35 mouse cellular contexts compared by ENCODE assay signal in genomic region chr13:110038521-110038920, GRCm38 (mm10).
"Had no signal": no experiment of that assay in that cellular context is flagged by ENCODE, and none has a peak within 500 bp of the region (broad histone marks: within the 10 kb centered on the region; RNA-seq: fewer than 3 reads in every experiment).

No protein-coding gene starts in this region.

- H3K4me1 ChIP-seq: heart, embryonic 10.5 days; heart, embryonic 15.5 days; hindbrain, embryonic 10.5 days; hindbrain, embryonic 12.5 days; hindbrain, embryonic 13.5 days; hindbrain, embryonic 15.5 days; intestine, embryonic 15.5 days; kidney, embryonic 15.5 days had no signal

- H3K9me3 ChIP-seq: heart, embryonic 10.5 days; heart, embryonic 12.5 days; heart, embryonic 13.5 days; heart, embryonic 15.5 days; hindbrain, embryonic 10.5 days; hindbrain, embryonic 12.5 days; hindbrain, embryonic 13.5 days; hindbrain, embryonic 15.5 days; intestine, embryonic 15.5 days; kidney, embryonic 15.5 days had no signal

- H3K4me3 ChIP-seq: heart, adult 2 months; heart, embryonic 10.5 days; heart, embryonic 12.5 days; heart, embryonic 13.5 days; heart, embryonic 15.5 days; hindbrain, embryonic 10.5 days; hindbrain, embryonic 12.5 days; hindbrain, embryonic 13.5 days; hindbrain, embryonic 15.5 days; intestine, embryonic 15.5 days; kidney, embryonic 15.5 days; layer of hippocampus, adult 2 months had no signal

- DNase-seq: heart, adult 2 months; heart, postnatal 10 days; heart, postnatal 14 days; heart, postnatal 36 days; heart, postnatal 4 days; kidney, adult 11 months; kidney, adult 18-20 months; kidney, adult 2 months; kidney, adult 8-10 months; kidney, adult 9 months; kidney, postnatal 10 days; kidney, postnatal 14 days; kidney, postnatal 25 days; kidney, postnatal 36 days; kidney, postnatal 4 days; layer of hippocampus, adult 9-11 months had no signal

- H3K36me3 ChIP-seq: heart, embryonic 10.5 days; heart, embryonic 12.5 days; heart, embryonic 13.5 days; heart, embryonic 15.5 days; hindbrain, embryonic 10.5 days; hindbrain, embryonic 12.5 days; hindbrain, embryonic 13.5 days; hindbrain, embryonic 15.5 days; intestine, embryonic 15.5 days; kidney, embryonic 15.5 days had no signal

- H3K4me2 ChIP-seq: heart, embryonic 11.5 days; heart, embryonic 12.5 days; heart, embryonic 13.5 days; heart, embryonic 15.5 days; hindbrain, embryonic 12.5 days; hindbrain, embryonic 13.5 days; hindbrain, embryonic 14.5 days; hindbrain, embryonic 15.5 days; intestine, embryonic 15.5 days; kidney, embryonic 15.5 days had no signal

- ATAC-seq: hindbrain, embryonic 16.5 days; hindbrain, postnatal 0 days; inflammation-experienced regulatory T-cells, adult 6 months; intestine, embryonic 15.5 days; intestine, embryonic 16.5 days; intestine, postnatal 0 days had no signal

- H3K27ac ChIP-seq: heart, adult 2 months; heart, embryonic 10.5 days; heart, embryonic 13.5 days; heart, embryonic 15.5 days; hindbrain, embryonic 10.5 days; hindbrain, embryonic 12.5 days; hindbrain, embryonic 13.5 days; hindbrain, embryonic 14.5 days; hindbrain, embryonic 15.5 days; hindbrain, postnatal 0 days; intestine, embryonic 15.5 days; kidney, embryonic 15.5 days; kidney, postnatal 0 days; layer of hippocampus, adult 2 months had no signal

- H3K9ac ChIP-seq: heart, embryonic 12.5 days; heart, embryonic 13.5 days; heart, embryonic 15.5 days; hindbrain, embryonic 12.5 days; hindbrain, embryonic 13.5 days; hindbrain, embryonic 14.5 days; hindbrain, embryonic 15.5 days; intestine, embryonic 15.5 days; kidney, embryonic 15.5 days had no signal

- H3K27me3 ChIP-seq: heart, embryonic 12.5 days; heart, embryonic 13.5 days; heart, embryonic 15.5 days; hindbrain, embryonic 12.5 days; hindbrain, embryonic 13.5 days; hindbrain, embryonic 15.5 days; intestine, embryonic 15.5 days; kidney, embryonic 15.5 days had no signal
